Mouse (Mus musculus) hindbrain, embryonic 10.5 days (tissue): Measurements from ENCODE around the gene Nrarp. TPM values are rescaled to one million over a fixed set of nuclear protein-coding genes. Genes with fewer than 3 reads are reported as not detected.

ENCODE experiments used
- DNase-seq: peaks from one replicate; pipeline ENCODE4 v3.0.0-alpha.2; 2017; ENCODE audit warnings: low spot score
- H3K27ac ChIP-seq: fragments of 300-500 bp; sonication (generic); 2 replicates; pipeline ENCODE4 v1.5.1; 2016; ENCODE audit warnings: mild to moderate bottlenecking, moderate library complexity
- H3K27me3 ChIP-seq: fragments of 300-500 bp; sonication (generic); 2 replicates; pipeline ENCODE4 v1.6.1; 2016; ENCODE audit warnings: mild to moderate bottlenecking; ENCODE audit not compliant: poor library complexity, insufficient read depth, severe bottlenecking
- H3K36me3 ChIP-seq: fragments of 300-500 bp; sonication (generic); 2 replicates; pipeline ENCODE4 v1.6.1; 2016; ENCODE audit warnings: mild to moderate bottlenecking, moderate library complexity
- H3K4me1 ChIP-seq: fragments of 300-500 bp; sonication (generic); replicated peaks from 2 replicates; pipeline ENCODE4 v1.6.1; 2016; ENCODE audit warnings: mild to moderate bottlenecking
- H3K4me3 ChIP-seq: fragments of 300-500 bp; sonication (generic); 2 replicates; pipeline ENCODE4 v1.5.1; 2016; ENCODE audit warnings: mild to moderate bottlenecking, moderate library complexity
- H3K9me3 ChIP-seq: fragments of 300-500 bp; sonication (generic); 2 replicates; pipeline ENCODE4 v1.6.1; 2016; ENCODE audit warnings: mild to moderate bottlenecking, moderate library complexity
- WGBS: fragments of 180-500 bp; shearing (Covaris S2); methylation state at CpG from one replicate; pipeline ENCODE4 v1.1.7; 2016; 5-methylcytosine and 5-hydroxymethylcytosine counted together
- polyA plus RNA-seq: library from polyadenylated mRNA; unstranded; fragments of >200 nt; fragmentation: Nextera tagmentation; extraction: Ambion mirVana; gene quantifications from 2 replicates; pipeline ENCODE4 v1.2.1, GENCODE M21; 2016

The Nrarp gene
- polyA plus RNA-seq = 77.4 and 108 TPM in 2 replicates

GRCm38 (mm10) chr2:25180478-25180903 lies at the start of gene Nrarp:
TSS of gene Nrarp (plus strand) at chr2:25180758.
- Histone ChIP-seq H3K27me3 (peaks cover 20% of the 10 kb centered on the region), H3K27ac (peak within 1 kb of the TSS; percentile 98)

GRCm38 (mm10) chr2:25131601-25132000 lies 49.0 kb upstream of the Nrarp start:
- Histone ChIP-seq H3K4me3 (no peak overlapping the region), H3K4me1 (peaks cover 47% of the 10 kb centered on the region), H3K27me3 (no peaks in the 10 kb centered on the region), H3K27ac (0 out of 2 replicates have a peak overlapping the region, but pooled peaks have one; percentile 17), H3K9me3 (no peaks in the 10 kb centered on the region), H3K36me3 (no peaks in the 10 kb centered on the region)
- WGBS = 79% methylated on average over 9 of the region's 9 CpGs
- DNase-seq = no peak

More at GRCm38 (mm10) chr2:25180478-25180903, at the start of gene Nrarp:
- WGBS = under 1% methylated on average over 35 of the region's 35 CpGs
- H3K4me3 ChIP-seq = peak within 1 kb of the TSS; percentile 85
- no peaks in the 10 kb centered on the region for H3K9me3 ChIP-seq
- H3K4me1 ChIP-seq = peaks cover 84% of the 10 kb centered on the region
- DNase-seq = peak; percentile 97
- H3K36me3 ChIP-seq = peaks cover 24% of the 10 kb centered on the region

DNA sequence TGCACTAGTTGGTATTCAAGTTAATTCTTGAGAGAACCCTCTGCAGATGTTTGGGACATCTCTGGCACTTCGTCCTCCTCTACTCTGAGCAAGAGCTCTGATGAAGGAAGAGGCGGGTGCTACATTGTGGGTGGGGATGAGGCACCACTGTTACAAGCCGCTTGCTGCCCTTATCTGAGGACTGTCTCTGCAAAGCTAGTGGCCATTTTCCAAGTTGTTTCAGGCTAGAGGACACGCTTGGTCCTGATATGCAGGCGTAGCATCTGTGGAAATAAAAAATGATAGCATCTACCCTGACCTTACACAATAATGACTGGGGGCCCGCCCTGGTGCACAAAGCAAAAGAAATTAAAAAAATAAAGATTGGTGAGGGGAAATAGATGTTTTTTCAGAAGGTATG lies 42.7 kb upstream of the Nrarp start:
- Histone ChIP-seq H3K4me3 (no peak overlapping the region), H3K9me3 (0 out of 2 replicates have a peak, but pooled peaks cover 5% of the 10 kb centered on the region), H3K4me1 (peaks cover 3% of the 10 kb centered on the region; the same call in 1 of the 2 replicates), H3K27me3 (no peaks in the 10 kb centered on the region), H3K27ac (no peak overlapping the region), H3K36me3 (no peaks in the 10 kb centered on the region)
- no peak for DNase-seq
- 80% methylated on average over 6 of the region's 6 CpGs for WGBS

DNA sequence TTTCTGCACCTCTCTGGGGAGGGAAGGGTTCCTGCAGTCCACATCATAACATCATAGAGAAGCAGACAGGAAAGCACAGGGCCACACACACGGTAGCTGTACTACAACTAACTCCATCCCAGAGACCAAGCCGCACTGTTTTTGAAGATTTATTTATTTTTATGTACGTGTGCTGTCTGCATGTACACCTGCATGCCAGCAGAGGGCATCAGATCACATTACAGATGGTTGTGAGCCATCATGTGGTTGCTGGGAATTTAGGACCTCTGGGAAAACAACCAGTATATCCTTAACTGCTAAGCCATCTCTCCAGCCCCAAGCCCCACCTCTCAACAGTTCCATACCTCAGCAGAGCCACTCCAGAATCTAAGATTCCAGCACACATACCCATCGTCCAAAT lies 39.4 kb upstream of the Nrarp start:
- H3K4me1 ChIP-seq = peaks cover 16% of the 10 kb centered on the region; the same call in 1 of the 2 replicates
- no peak overlapping the region for H3K27ac ChIP-seq
- 0 out of 2 replicates have a peak, but pooled peaks cover 5% of the 10 kb centered on the region for H3K9me3 ChIP-seq
- DNase-seq = no peak
- H3K27me3 ChIP-seq = no peaks in the 10 kb centered on the region
- 69% methylated on average over 4 of the region's 4 CpGs for WGBS
- no peak overlapping the region for H3K4me3 ChIP-seq
- no peaks in the 10 kb centered on the region for H3K36me3 ChIP-seq

GRCm38 (mm10) chr2:25141921-25142320 lies 38.6 kb upstream of the Nrarp start:
- Histone ChIP-seq H3K9me3 (0 out of 2 replicates have a peak, but pooled peaks cover 5% of the 10 kb centered on the region), H3K4me1 (peaks cover 19% of the 10 kb centered on the region; the same call in 1 of the 2 replicates), H3K27me3 (no peaks in the 10 kb centered on the region), H3K4me3 (no peak overlapping the region), H3K27ac (0 out of 2 replicates have a peak overlapping the region, but pooled peaks have one; percentile 40), H3K36me3 (no peaks in the 10 kb centered on the region)
- DNase-seq = no peak
- 86% methylated on average over 5 of the region's 5 CpGs for WGBS

- no peak overlapping the region for H3K27ac ChIP-seq
- H3K27me3 ChIP-seq = 0 out of 2 replicates have a peak, but pooled peaks cover 5% of the 10 kb centered on the region
- 85% methylated on average over 6 of the region's 6 CpGs for WGBS
Observed at GRCm38 (mm10) chr2:25145346-25145745, 35.2 kb upstream of the Nrarp start.

DNA sequence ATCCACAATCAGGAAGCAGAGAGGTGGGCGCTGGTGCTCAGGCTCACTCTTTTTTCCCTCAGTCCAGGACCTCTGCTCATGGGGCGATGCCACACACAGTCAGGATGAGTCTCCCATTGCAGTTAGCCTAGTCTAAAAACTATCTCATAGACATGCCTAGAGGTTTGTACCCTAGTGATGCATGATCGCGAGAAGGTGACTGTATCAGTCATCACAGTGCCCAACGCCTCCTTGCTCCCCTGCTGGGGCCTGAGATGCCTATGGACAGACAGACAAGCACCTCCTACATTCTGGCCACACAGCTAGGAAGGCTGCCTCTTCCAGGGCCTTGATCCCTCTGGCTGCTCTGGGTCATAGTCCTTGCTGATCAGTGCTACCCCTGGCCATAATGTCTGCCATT lies 33.2 kb upstream of the Nrarp start:
- Histone ChIP-seq H3K4me3 (no peak overlapping the region), H3K27me3 (0 out of 2 replicates have a peak, but pooled peaks cover 5% of the 10 kb centered on the region), H3K36me3 (no peaks in the 10 kb centered on the region), H3K9me3 (no peaks in the 10 kb centered on the region), H3K4me1 (0 out of 2 replicates have a peak, but pooled peaks cover 15% of the 10 kb centered on the region), H3K27ac (peak overlapping the region; percentile 12; the same call in 1 of the 2 replicates)
- no peak for DNase-seq
- WGBS = 84% methylated on average over 5 of the region's 5 CpGs

More at GRCm38 (mm10) chr2:25145346-25145745, 35.2 kb upstream of the Nrarp start:
- no peak for DNase-seq
- H3K9me3 ChIP-seq = 0 out of 2 replicates have a peak, but pooled peaks cover 5% of the 10 kb centered on the region
- peaks cover 19% of the 10 kb centered on the region; the same call in 1 of the 2 replicates for H3K4me1 ChIP-seq
- H3K36me3 ChIP-seq = no peaks in the 10 kb centered on the region
- no peak overlapping the region for H3K4me3 ChIP-seq

DNA sequence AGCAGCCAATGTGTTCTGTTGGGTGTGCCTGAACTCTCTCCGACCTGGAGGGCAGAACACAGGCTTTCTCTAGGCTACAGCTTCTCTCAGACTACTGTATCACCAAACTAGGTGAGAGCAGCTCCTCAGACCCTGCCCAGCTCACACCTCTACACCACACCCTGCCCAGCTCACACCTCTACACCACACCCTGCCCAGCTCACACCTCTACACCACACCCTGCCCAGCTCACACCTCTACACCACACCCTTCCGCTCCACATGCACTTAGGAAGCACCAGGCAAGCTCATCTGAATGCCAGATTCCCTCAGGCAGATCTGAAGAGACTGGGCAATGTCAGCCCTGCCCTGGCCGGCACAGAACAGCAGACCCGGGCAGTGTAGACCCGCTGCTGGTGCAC lies 32.7 kb upstream of the Nrarp start:
- Histone ChIP-seq H3K27me3 (0 out of 2 replicates have a peak, but pooled peaks cover 5% of the 10 kb centered on the region), H3K27ac (0 out of 2 replicates have a peak overlapping the region, but pooled peaks have one; percentile 12), H3K36me3 (no peaks in the 10 kb centered on the region), H3K9me3 (no peaks in the 10 kb centered on the region), H3K4me3 (no peak overlapping the region), H3K4me1 (0 out of 2 replicates have a peak, but pooled peaks cover 15% of the 10 kb centered on the region)
- DNase-seq = no peak
- WGBS = 81% methylated on average over 5 of the region's 5 CpGs

DNA sequence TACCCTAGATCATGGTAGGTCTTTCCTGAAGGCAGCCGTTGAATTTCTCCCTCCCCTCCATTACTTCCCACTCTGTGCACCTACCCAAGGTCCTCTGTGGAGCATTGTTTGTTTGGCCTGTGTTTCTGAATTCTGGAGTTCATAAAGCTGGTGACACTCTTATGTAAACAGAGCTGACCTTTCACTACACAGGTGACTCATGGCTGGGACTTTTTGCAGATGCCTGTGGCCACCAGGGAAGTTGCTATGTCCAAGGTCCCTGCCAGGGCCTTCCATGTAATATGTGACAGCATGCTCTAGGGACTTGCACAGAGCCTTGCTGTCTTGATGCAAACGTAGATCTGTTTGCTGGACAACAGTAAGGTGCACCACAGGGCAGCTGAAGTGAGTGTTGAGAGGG lies 30.9 kb upstream of the Nrarp start:
- H3K27me3 ChIP-seq = 0 out of 2 replicates have a peak, but pooled peaks cover 5% of the 10 kb centered on the region
- H3K9me3 ChIP-seq = no peaks in the 10 kb centered on the region
- DNase-seq = no peak
- H3K27ac ChIP-seq = no peak overlapping the region
- H3K36me3 ChIP-seq = no peaks in the 10 kb centered on the region
- WGBS = 78% methylated on average over 2 of the region's 2 CpGs
- H3K4me3 ChIP-seq = no peak overlapping the region
- H3K4me1 ChIP-seq = 0 out of 2 replicates have a peak, but pooled peaks cover 6% of the 10 kb centered on the region

DNA sequence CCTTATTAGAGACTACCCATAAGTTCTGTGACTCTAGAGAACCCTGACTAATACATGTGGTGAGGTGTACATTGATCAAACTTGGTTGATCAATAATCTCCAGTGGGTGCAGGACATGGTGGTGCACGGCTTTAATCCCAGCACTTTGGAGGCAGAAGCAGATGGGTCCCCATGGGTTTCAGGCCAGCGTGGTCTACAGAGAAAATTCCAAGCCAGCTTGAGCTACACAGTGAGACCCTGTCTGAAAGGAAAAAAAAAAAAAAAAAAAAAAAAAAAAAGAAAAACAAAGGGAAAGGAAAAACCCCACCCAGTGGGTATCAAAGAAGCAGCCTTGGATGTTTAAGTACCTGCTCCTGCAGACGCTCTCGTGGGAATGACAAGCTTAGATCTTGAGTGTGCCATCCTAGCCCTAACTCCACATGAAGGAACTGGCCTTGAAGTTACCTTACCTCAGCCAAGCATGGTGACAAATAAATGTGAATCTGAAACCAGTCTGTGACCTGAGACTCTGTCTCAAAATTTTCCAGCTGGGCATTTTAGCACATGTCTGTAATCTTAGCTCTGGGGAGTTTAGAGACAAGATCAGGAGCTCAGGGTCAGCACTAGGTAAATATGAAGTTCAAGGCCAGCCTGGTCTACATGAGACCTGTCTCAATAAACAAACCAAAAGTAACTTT lies 29.1 kb upstream of the Nrarp start:
- WGBS = 73% methylated on average over 4 of the region's 4 CpGs
- H3K27ac ChIP-seq = no peak overlapping the region

GRCm38 (mm10) chr2:25156177-25156576 lies 24.4 kb upstream of the Nrarp start:
- DNase-seq = no peak
- WGBS = 84% methylated on average over 3 of the region's 3 CpGs
- no peaks in the 10 kb centered on the region for H3K27me3 ChIP-seq
- no peak overlapping the region for H3K4me3 ChIP-seq
- H3K4me1 ChIP-seq = no peaks in the 10 kb centered on the region
- H3K27ac ChIP-seq = no peak overlapping the region
- no peaks in the 10 kb centered on the region for H3K36me3 ChIP-seq
- no peaks in the 10 kb centered on the region for H3K9me3 ChIP-seq

More for the DNA sequence above, 29.1 kb upstream of the Nrarp start:
- H3K9me3 ChIP-seq = no peaks in the 10 kb centered on the region
- no peak for DNase-seq
- H3K4me1 ChIP-seq = 0 out of 2 replicates have a peak, but pooled peaks cover 3% of the 10 kb centered on the region
- H3K27me3 ChIP-seq = 0 out of 2 replicates have a peak, but pooled peaks cover 5% of the 10 kb centered on the region
- no peak overlapping the region for H3K4me3 ChIP-seq
- no peaks in the 10 kb centered on the region for H3K36me3 ChIP-seq

DNA sequence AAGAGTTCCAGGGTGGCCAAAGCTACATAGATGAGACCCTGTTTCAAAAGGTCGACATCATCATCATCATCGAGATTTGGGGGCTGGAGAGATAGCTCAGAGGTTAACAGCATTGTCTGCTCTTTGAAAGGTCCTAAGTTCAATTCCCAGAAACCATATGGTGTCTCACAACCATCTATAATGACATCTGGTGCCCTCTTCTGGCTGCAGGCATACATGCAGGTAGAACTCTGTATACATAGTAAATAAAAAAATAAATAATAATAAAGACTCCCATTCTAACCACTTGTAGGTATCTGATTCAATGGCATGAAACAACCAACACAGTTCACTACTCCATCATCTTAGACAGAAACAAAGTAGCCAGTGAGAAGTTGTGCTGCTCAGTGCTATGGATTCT lies 23.6 kb upstream of the Nrarp start:
- Histone ChIP-seq H3K9me3 (no peaks in the 10 kb centered on the region), H3K4me3 (no peak overlapping the region), H3K27me3 (no peaks in the 10 kb centered on the region), H3K4me1 (no peaks in the 10 kb centered on the region), H3K27ac (no peak overlapping the region), H3K36me3 (no peaks in the 10 kb centered on the region)
- 42% methylated on average over 2 of the region's 2 CpGs for WGBS
- DNase-seq = no peak

DNA sequence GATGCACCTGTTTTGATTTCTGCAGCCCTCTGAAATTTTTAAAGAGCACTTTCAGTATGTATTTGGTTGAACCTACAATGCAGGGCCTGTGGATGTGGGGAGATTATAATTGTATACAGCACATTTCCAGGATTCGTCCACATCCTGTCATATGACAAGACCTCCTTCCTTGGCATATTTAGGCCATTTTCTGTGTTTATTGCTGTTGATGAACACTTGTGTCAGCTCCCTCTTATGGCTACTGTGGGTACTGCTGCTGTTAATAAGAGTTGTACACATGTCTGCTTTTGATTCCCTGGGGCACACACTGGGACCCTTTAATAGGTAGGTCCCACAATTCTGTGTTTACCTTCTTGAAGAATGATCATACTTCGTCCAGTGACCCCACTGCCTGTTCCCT lies 22.9 kb upstream of the Nrarp start:
- WGBS = 54% methylated on average over 2 of the region's 2 CpGs

More for the DNA sequence above, 22.9 kb upstream of the Nrarp start:
- H3K4me3 ChIP-seq = no peak overlapping the region
- peaks cover 6% of the 10 kb centered on the region; the same call in 1 of the 2 replicates for H3K4me1 ChIP-seq
- H3K9me3 ChIP-seq = no peaks in the 10 kb centered on the region
- H3K27me3 ChIP-seq = no peaks in the 10 kb centered on the region
- no peak overlapping the region for H3K27ac ChIP-seq
- no peaks in the 10 kb centered on the region for H3K36me3 ChIP-seq
- DNase-seq = no peak
